8 mouse cellular contexts compared by ENCODE assay signal in genomic region chr19:40587491-40588292, GRCm38 (mm10). TPM values are rescaled to one million over a fixed set of nuclear protein-coding genes. Genes with fewer than 3 reads are reported as not detected.
DNase-seq lines count a peak whose midpoint lies in the region; ATAC-seq lines count a peak whose summit lies in the region.

No protein-coding gene starts in this region.

- H3K36me3 ChIP-seq in kidney, embryonic 14.5 days (ENCODE audit: control insufficient read depth, insufficient read depth, low read length) = peaks cover 10% of the 10 kb centered on the region
- H3K36me3 ChIP-seq in forebrain, embryonic 16.5 days (ENCODE audit: control insufficient read depth, insufficient read depth) = no peaks in the 10 kb centered on the region
- H3K36me3 ChIP-seq in midbrain, embryonic 11.5 days (ENCODE audit: control insufficient read depth, insufficient read depth, low read length) = no peaks in the 10 kb centered on the region; the same call in 1 of the 2 replicates

- H3K27ac ChIP-seq in kidney, embryonic 14.5 days (ENCODE audit: low read depth, low read length) = no peak overlapping the region
- no peak overlapping the region for H3K27ac ChIP-seq in forebrain, embryonic 16.5 days (ENCODE audit: low read length)
- no peak overlapping the region for H3K27ac ChIP-seq in midbrain, embryonic 11.5 days (ENCODE audit: low read depth, low read length)

- H3K4me3 ChIP-seq in kidney, embryonic 14.5 days (ENCODE audit: low read length) = peak overlapping the region; percentile 83
- H3K4me3 ChIP-seq in forebrain, embryonic 16.5 days (replicated peaks; ENCODE audit: low read length) = peak overlapping the region; percentile 73
- H3K4me3 ChIP-seq in midbrain, embryonic 11.5 days (ENCODE audit: low read depth, low read length) = peak overlapping the region; percentile 81

- ATAC-seq in kidney, embryonic 14.5 days (ENCODE audit: low FRiP score, low TSS enrichment) = peak; percentile 54; the same call in 1 of the 2 replicates
- ATAC-seq in forebrain, embryonic 16.5 days = peak; percentile 58
- ATAC-seq in midbrain, embryonic 11.5 days (ENCODE audit: low FRiP score) = no peak; the same call in none of the 2 replicates

- WGBS in kidney, embryonic 14.5 days = 5% methylated on average over 24 of the region's 30 CpGs
- 3% methylated on average over 23 of the region's 30 CpGs for WGBS in forebrain, embryonic 16.5 days
- WGBS in midbrain, embryonic 11.5 days = 7% methylated on average over 30 of the region's 30 CpGs

- peaks cover 4% of the 10 kb centered on the region; the same call in 1 of the 2 replicates for H3K4me1 ChIP-seq in kidney, embryonic 14.5 days (ENCODE audit: control insufficient read depth, insufficient read depth, low read length)
- peaks cover 17% of the 10 kb centered on the region for H3K4me1 ChIP-seq in forebrain, embryonic 16.5 days (replicated peaks; ENCODE audit: control insufficient read depth, insufficient read depth, low read length)
- peaks cover 10% of the 10 kb centered on the region; the same call in 1 of the 2 replicates for H3K4me1 ChIP-seq in midbrain, embryonic 11.5 days (ENCODE audit: control insufficient read depth, insufficient read depth, low read length)

- no peaks in the 10 kb centered on the region for H3K27me3 ChIP-seq in kidney, embryonic 14.5 days (ENCODE audit: control insufficient read depth, insufficient read depth, low read length)
- no peaks in the 10 kb centered on the region for H3K27me3 ChIP-seq in forebrain, embryonic 16.5 days (replicated peaks; ENCODE audit: control insufficient read depth, insufficient read depth, low read length)
- H3K27me3 ChIP-seq in midbrain, embryonic 11.5 days (ENCODE audit: control insufficient read depth, insufficient read depth, low read length) = no peaks in the 10 kb centered on the region

- H3K9ac ChIP-seq in kidney, embryonic 14.5 days (ENCODE audit: low read depth, low read length) = peak overlapping the region; percentile 73
- H3K9ac ChIP-seq in forebrain, embryonic 16.5 days (replicated peaks; ENCODE audit: low read depth, low read length) = peak overlapping the region; percentile 78
- peak overlapping the region; percentile 91 for H3K9ac ChIP-seq in midbrain, embryonic 11.5 days (ENCODE audit: low read length)

- H3K9me3 ChIP-seq in kidney, embryonic 14.5 days (ENCODE audit: control insufficient read depth, low read length) = no peaks in the 10 kb centered on the region
- no peaks in the 10 kb centered on the region for H3K9me3 ChIP-seq in forebrain, embryonic 16.5 days (ENCODE audit: control insufficient read depth, low read length)
- no peaks in the 10 kb centered on the region for H3K9me3 ChIP-seq in midbrain, embryonic 11.5 days (ENCODE audit: control insufficient read depth, low read length)

- peak overlapping the region; percentile 79 for H3K4me2 ChIP-seq in kidney, embryonic 14.5 days (replicated peaks; ENCODE audit: low read depth, low read length)
- peak overlapping the region; percentile 67 for H3K4me2 ChIP-seq in forebrain, embryonic 16.5 days (ENCODE audit: low read length)
- H3K4me2 ChIP-seq in midbrain, embryonic 11.5 days = peak overlapping the region; percentile 69

- no peak for DNase-seq in kidney, adult 18-20 months
- DNase-seq in NIH3T3 (ENCODE audit: low read depth) (peak; percentile 11), adipocyte (ENCODE audit: low spot score) (no peak)
- peak; percentile 93 for DNase-seq in midbrain, embryonic 11.5 days (ENCODE audit: low spot score, missing footprints)
- no peak for DNase-seq in kidney, postnatal 36 days
- DNase-seq in right cerebral cortex, adult 18-20 months = no peak

RNA-seq across cellular contexts. Expression of gene Aldh18a1, which starts 0.6 kb away (rescaled TPM):
- 29.3 and 51.6 TPM in 2 replicates for polyA plus RNA-seq in kidney, embryonic 14.5 days (2014; fragmentation: Nextera tagmentation; extraction: Ambion mirVana)
- 83.4 and 85.1 TPM in 2 replicates for polyA plus RNA-seq in forebrain, embryonic 16.5 days (2015; fragmentation: Nextera tagmentation; extraction: Ambion mirVana)
- polyA plus RNA-seq in midbrain, embryonic 11.5 days (2014; fragmentation: Nextera tagmentation; extraction: Ambion mirVana) = 67.0 and 75.4 TPM in 2 replicates

RNA-seq across cellular contexts. Expression of gene Tctn3, which starts 24.3 kb away (rescaled TPM):
- 6.9 and 10.0 TPM in 2 replicates for polyA plus RNA-seq in kidney, embryonic 14.5 days (2014; fragmentation: Nextera tagmentation; extraction: Ambion mirVana)
- 13.3 and 14.2 TPM in 2 replicates for polyA plus RNA-seq in forebrain, embryonic 16.5 days (2015; fragmentation: Nextera tagmentation; extraction: Ambion mirVana)
- 10.9 and 12.1 TPM in 2 replicates for polyA plus RNA-seq in midbrain, embryonic 11.5 days (2014; fragmentation: Nextera tagmentation; extraction: Ambion mirVana)

RNA-seq across cellular contexts. Expression of gene Entpd1, which starts 24.5 kb away (rescaled TPM):
- 3.0 and 5.4 TPM in 2 replicates for polyA plus RNA-seq in kidney, embryonic 14.5 days (2014; fragmentation: Nextera tagmentation; extraction: Ambion mirVana)
- 7.8 and 8.5 TPM in 2 replicates for polyA plus RNA-seq in forebrain, embryonic 16.5 days (2015; fragmentation: Nextera tagmentation; extraction: Ambion mirVana)
- polyA plus RNA-seq in midbrain, embryonic 11.5 days (2014; fragmentation: Nextera tagmentation; extraction: Ambion mirVana) = 7.2 and 9.2 TPM in 2 replicates

Comparison
In these comparisons a context has a peak if more than half of its experiments do, and no peak if none do; other contexts are left out.
1. DNase-seq: peak in NIH3T3 (single experiment) and midbrain, embryonic 11.5 days (single experiment); none in kidney, adult 18-20 months (single experiment), adipocyte (single experiment), kidney, postnatal 36 days (0 of 2) and right cerebral cortex, adult 18-20 months (single experiment).
2. Peak in every context shown above with its lines, with median percentiles within 50 percentile points of each other: H3K4me2 ChIP-seq, H3K4me3 ChIP-seq and H3K9ac ChIP-seq.